Mouse (Mus musculus): ENCODE measurements around the gene Shisa9. TPM values are rescaled to one million over a fixed set of nuclear protein-coding genes. Genes with fewer than 3 reads are reported as not detected.

Shisa9 gene
- polyA plus RNA-seq, 1 experiment, result 0.05 TPM

DNA sequence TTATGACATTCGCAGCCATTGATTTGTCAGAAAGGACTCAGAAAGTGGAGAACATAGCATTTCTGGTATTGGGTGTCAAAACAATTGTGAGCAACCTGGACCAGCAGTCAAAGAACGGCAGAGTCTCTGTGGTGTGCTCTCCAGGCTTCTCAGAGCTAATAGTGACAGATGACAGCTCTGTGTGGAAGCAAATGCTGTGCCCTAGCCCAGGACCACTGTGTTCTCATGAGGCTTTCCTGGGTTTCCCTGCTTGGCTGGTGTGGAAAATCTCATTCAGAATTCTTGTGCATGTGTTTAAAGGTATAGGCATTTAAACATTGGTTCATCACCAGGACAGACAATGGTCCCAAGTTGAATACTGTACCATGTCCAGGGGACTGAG, 234.2 kb downstream of the Shisa9 start:
- WGBS, result 91% methylated on average over 2 of the region's 2 CpGs
- Histone ChIP-seq H3K4me3 (ENCODE audit: extremely low read depth, insufficient read depth, insufficient read length) (no peak overlapping the region), H3K4me1 (ENCODE audit: control insufficient read depth, insufficient read depth, insufficient read length) (no peaks in the 10 kb centered on the region), H3K36me3 (ENCODE audit: control insufficient read depth, insufficient read depth, low read length) (no peaks in the 10 kb centered on the region), H3K27ac (ENCODE audit: insufficient read depth, low read length) (no peak overlapping the region), H3K27me3 (ENCODE audit: control insufficient read depth, insufficient read depth, low read length) (no peaks in the 10 kb centered on the region)
- DNase-seq (ENCODE audit: low read depth in 1 of 2, low spot score in 2 of 2), result no peak
- TF ChIP-seq POLR2A (IDR thresholded peaks at IDR 0.05; ENCODE audit: low read depth, low read length), result no peak
- no peak for TF ChIP-seq CTCF (IDR thresholded peaks at IDR 0.05; ENCODE audit: extremely low read depth, insufficient read depth, insufficient read length, insufficient replicate concordance)

DNA sequence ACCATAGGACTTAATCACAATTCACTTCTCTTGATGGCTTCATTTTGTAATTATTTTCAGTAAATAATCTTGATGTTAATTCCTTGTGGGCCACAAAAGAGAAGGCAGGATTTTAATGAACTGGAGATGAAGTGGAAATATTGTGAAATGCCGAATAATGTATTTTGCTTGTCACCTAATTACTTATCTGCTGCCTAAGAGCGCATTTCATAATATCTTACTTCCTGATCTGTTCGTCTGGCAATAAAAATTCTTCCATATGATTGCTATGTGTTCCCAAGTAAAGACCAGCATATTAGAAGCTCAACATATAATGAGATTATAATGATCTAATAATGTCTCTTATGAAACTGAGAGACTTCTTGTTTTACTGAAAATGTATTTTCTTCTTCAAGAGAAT, 235.9 kb downstream of the Shisa9 start:
- Histone ChIP-seq H3K4me1 (ENCODE audit: control insufficient read depth, insufficient read depth, insufficient read length) (no peaks in the 10 kb centered on the region), H3K27ac (ENCODE audit: insufficient read depth, low read length) (no peak overlapping the region), H3K27me3 (ENCODE audit: control insufficient read depth, insufficient read depth, low read length) (no peaks in the 10 kb centered on the region), H3K36me3 (ENCODE audit: control insufficient read depth, insufficient read depth, low read length) (no peaks in the 10 kb centered on the region), H3K4me3 (ENCODE audit: extremely low read depth, insufficient read depth, insufficient read length) (no peak overlapping the region; the same call in 1 of the 2 replicates)
- TF ChIP-seq POLR2A (IDR thresholded peaks at IDR 0.05; ENCODE audit: low read depth, low read length) (no peak), CTCF (IDR thresholded peaks at IDR 0.05; ENCODE audit: extremely low read depth, insufficient read depth, insufficient read length, insufficient replicate concordance) (no peak)
- no peak for DNase-seq (ENCODE audit: low read depth in 1 of 2, low spot score in 2 of 2)
- 73% methylated on average over 3 of the region's 3 CpGs for WGBS

DNA sequence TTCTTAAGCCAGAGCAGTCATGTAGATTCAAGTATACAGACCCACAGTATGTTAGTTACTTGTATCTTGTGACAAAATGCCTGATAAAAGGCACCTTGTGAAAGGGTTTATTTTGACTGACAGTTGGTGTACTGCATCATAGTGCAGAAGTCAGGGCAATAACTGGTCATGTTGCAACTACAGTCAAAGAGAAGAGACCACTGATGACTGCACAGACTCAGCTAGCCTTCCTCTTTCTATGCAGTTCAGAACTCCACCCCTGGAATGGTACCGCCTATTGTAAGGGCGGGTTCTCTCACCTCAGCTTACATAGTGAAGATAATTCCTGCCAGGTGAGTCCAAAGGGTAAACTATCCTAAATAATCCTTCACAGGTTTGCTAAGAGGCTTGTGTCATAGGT, 239.6 kb downstream of the Shisa9 start:
- DNase-seq (ENCODE audit: low read depth in 1 of 2, low spot score in 2 of 2), result no peak
- H3K27ac ChIP-seq (ENCODE audit: insufficient read depth, low read length), result no peak overlapping the region
- H3K4me1 ChIP-seq (ENCODE audit: control insufficient read depth, insufficient read depth, insufficient read length), result no peaks in the 10 kb centered on the region
- TF ChIP-seq CTCF (IDR thresholded peaks at IDR 0.05; ENCODE audit: extremely low read depth, insufficient read depth, insufficient read length, insufficient replicate concordance) (no peak), POLR2A (IDR thresholded peaks at IDR 0.05; ENCODE audit: low read depth, low read length) (no peak)
- H3K27me3 ChIP-seq (ENCODE audit: control insufficient read depth, insufficient read depth, low read length), result no peaks in the 10 kb centered on the region
- no peak overlapping the region for H3K4me3 ChIP-seq (ENCODE audit: extremely low read depth, insufficient read depth, insufficient read length)
- no peaks in the 10 kb centered on the region for H3K36me3 ChIP-seq (ENCODE audit: control insufficient read depth, insufficient read depth, low read length)
- 93% methylated on average over 2 of the region's 2 CpGs for WGBS

DNA sequence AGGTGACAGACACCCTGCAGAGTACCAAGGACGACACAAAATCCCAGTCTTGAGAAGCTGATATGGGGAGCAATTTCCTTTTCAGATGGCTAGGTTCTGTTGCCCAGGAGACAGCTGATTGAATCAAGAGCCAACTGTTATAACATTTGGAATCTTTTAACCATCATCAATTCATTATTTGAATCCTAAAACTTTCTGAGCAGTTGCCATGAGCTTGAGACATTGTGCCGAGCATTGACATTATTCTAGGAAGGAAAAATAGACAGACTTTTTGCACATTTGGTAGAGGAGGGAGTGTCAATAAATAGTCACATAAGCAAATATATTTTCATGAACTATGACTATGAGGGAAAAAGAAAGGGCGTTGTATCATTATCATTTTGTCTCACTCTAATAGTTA, 243.0 kb downstream of the Shisa9 start:
- H3K27ac ChIP-seq (ENCODE audit: insufficient read depth, low read length), result no peak overlapping the region
- H3K4me3 ChIP-seq (ENCODE audit: extremely low read depth, insufficient read depth, insufficient read length), result no peak overlapping the region
- TF ChIP-seq CTCF (IDR thresholded peaks at IDR 0.05; ENCODE audit: extremely low read depth, insufficient read depth, insufficient read length, insufficient replicate concordance) (no peak), POLR2A (IDR thresholded peaks at IDR 0.05; ENCODE audit: low read depth, low read length) (no peak)
- DNase-seq (ENCODE audit: low read depth in 1 of 2, low spot score in 2 of 2), result no peak
- H3K4me1 ChIP-seq (ENCODE audit: control insufficient read depth, insufficient read depth, insufficient read length), result no peaks in the 10 kb centered on the region
- WGBS, result 81% methylated on average over 3 of the region's 3 CpGs
- no peaks in the 10 kb centered on the region for H3K27me3 ChIP-seq (ENCODE audit: control insufficient read depth, insufficient read depth, low read length)
- H3K36me3 ChIP-seq (ENCODE audit: control insufficient read depth, insufficient read depth, low read length), result no peaks in the 10 kb centered on the region

DNA sequence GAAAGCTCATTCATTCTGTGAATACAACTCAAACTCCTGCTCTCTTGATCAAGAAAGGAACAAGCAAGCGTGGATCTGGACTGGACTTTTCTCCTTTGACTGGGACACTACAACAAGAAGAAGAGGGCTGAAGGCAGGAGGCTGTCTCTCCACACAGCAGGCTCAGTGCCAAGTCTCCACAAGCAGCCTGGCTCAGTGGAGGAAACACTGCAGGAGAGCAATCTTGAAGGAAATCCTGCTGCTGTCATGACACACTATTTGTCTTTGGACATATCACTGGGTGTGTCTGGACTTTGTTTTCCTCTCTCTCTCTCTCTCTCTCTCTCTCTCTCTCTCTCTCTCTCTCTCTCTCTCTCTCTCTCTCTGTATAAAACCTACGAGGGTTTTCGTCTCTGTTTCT, 249.4 kb downstream of the Shisa9 start:
- Histone ChIP-seq H3K27ac (ENCODE audit: insufficient read depth, low read length) (no peak overlapping the region), H3K4me3 (ENCODE audit: extremely low read depth, insufficient read depth, insufficient read length) (no peak overlapping the region), H3K27me3 (ENCODE audit: control insufficient read depth, insufficient read depth, low read length) (no peaks in the 10 kb centered on the region), H3K4me1 (ENCODE audit: control insufficient read depth, insufficient read depth, insufficient read length) (no peaks in the 10 kb centered on the region), H3K36me3 (ENCODE audit: control insufficient read depth, insufficient read depth, low read length) (no peaks in the 10 kb centered on the region)
- 73% methylated on average over 3 of the region's 3 CpGs for WGBS
- no peak for TF ChIP-seq CTCF (IDR thresholded peaks at IDR 0.05; ENCODE audit: extremely low read depth, insufficient read depth, insufficient read length, insufficient replicate concordance)
- TF ChIP-seq POLR2A (IDR thresholded peaks at IDR 0.05; ENCODE audit: low read depth, low read length), result no peak
- DNase-seq (ENCODE audit: low read depth in 1 of 2, low spot score in 2 of 2), result no peak

DNA sequence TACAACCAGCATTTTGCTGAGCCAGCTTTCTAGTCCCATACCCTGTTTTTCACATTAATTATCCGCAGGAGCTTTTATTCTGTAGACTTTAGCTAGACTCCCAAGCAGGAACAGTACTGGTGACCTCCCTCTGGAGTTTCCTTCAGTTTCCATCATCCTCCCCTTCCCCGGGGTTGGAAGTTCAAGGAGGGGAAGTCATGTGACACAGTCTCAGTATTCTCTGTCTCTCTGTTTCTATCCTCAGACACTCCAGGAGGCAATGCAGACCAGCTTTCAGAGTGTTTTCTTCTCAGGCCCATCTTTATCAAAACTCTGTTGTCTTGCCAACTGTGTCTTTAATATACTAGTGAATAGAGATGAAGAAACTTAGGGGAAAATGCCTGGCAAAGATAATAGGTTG, 250.4 kb downstream of the Shisa9 start:
- no peaks in the 10 kb centered on the region for H3K27me3 ChIP-seq (ENCODE audit: control insufficient read depth, insufficient read depth, low read length)
- TF ChIP-seq POLR2A (IDR thresholded peaks at IDR 0.05; ENCODE audit: low read depth, low read length) (no peak), CTCF (IDR thresholded peaks at IDR 0.05; ENCODE audit: extremely low read depth, insufficient read depth, insufficient read length, insufficient replicate concordance) (no peak)
- no peak for DNase-seq (ENCODE audit: low read depth in 1 of 2, low spot score in 2 of 2)
- 45% methylated on average over 2 of the region's 2 CpGs for WGBS
- no peaks in the 10 kb centered on the region for H3K36me3 ChIP-seq (ENCODE audit: control insufficient read depth, insufficient read depth, low read length)
- no peak overlapping the region for H3K27ac ChIP-seq (ENCODE audit: insufficient read depth, low read length)
- H3K4me1 ChIP-seq (ENCODE audit: control insufficient read depth, insufficient read depth, insufficient read length), result no peaks in the 10 kb centered on the region
- no peak overlapping the region for H3K4me3 ChIP-seq (ENCODE audit: extremely low read depth, insufficient read depth, insufficient read length)

DNA sequence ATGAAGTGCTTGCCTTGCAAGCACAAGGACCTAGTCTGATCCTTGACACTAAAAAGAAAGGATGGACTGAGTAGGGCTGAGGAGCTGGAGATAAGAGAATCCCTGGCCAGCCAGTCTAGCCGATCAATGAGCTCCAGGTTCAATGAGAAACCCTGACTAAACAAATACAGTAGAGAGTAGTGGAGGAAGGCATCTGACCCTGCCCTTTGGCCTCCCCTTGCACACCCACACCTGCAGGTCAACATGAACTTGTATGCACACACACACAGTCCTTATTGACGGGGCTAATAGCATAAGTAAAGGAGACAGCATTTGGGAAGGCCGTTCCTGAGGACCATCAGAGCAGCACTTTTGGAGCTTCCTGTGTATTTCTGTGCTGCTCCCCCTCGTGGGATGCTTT, 254.7 kb downstream of the Shisa9 start:
- no peak for DNase-seq (ENCODE audit: low read depth in 1 of 2, low spot score in 2 of 2)
- Histone ChIP-seq H3K4me1 (ENCODE audit: control insufficient read depth, insufficient read depth, insufficient read length) (no peaks in the 10 kb centered on the region), H3K4me3 (ENCODE audit: extremely low read depth, insufficient read depth, insufficient read length) (no peak overlapping the region), H3K36me3 (ENCODE audit: control insufficient read depth, insufficient read depth, low read length) (no peaks in the 10 kb centered on the region), H3K27me3 (ENCODE audit: control insufficient read depth, insufficient read depth, low read length) (no peaks in the 10 kb centered on the region), H3K27ac (ENCODE audit: insufficient read depth, low read length) (no peak overlapping the region)
- TF ChIP-seq CTCF (IDR thresholded peaks at IDR 0.05; ENCODE audit: extremely low read depth, insufficient read depth, insufficient read length, insufficient replicate concordance) (no peak), POLR2A (IDR thresholded peaks at IDR 0.05; ENCODE audit: low read depth, low read length) (no peak)
- WGBS, result 76% methylated on average over 4 of the region's 4 CpGs

All from spleen, adult 2 months (tissue).